Mouse (Mus musculus): ENCODE data around the gene Evl. TPM values are rescaled to one million over a fixed set of nuclear protein-coding genes. Genes with fewer than 3 reads are reported as not detected.

The Evl gene
- polyA plus RNA-seq, 1 experiment = 71.5 TPM

GRCm38 (mm10) chr12:108718485-108718884 is 164.0 kb downstream of the Evl start:
- Histone ChIP-seq H3K4me3 (no peak overlapping the region), H3K79me2 (ENCODE audit: control insufficient read depth, insufficient read depth) (no peaks in the 10 kb centered on the region), H3ac (ENCODE audit: control insufficient read depth, insufficient read length) (no peak overlapping the region), H3K4me2 (ENCODE audit: low read depth) (no peak overlapping the region), H3K27me3 (ENCODE audit: control insufficient read depth, insufficient read depth, insufficient read length) (peaks cover 6% of the 10 kb centered on the region), H3K36me3 (ENCODE audit: control insufficient read depth, insufficient read depth) (no peaks in the 10 kb centered on the region)
- no peak for TF ChIP-seq SRF (IDR thresholded peaks at IDR 0.05; ENCODE audit: control insufficient read depth, insufficient read length, low read depth)
- no peak for TF ChIP-seq CEBPB (IDR thresholded peaks at IDR 0.05; ENCODE audit: insufficient read depth, poor library complexity, severe bottlenecking)
- TF ChIP-seq MAX (IDR thresholded peaks at IDR 0.05; ENCODE audit: low read depth) = no peak
- TF ChIP-seq E2F4 (IDR thresholded peaks at IDR 0.05; ENCODE audit: insufficient read depth) = no peak
- no peak for TF ChIP-seq TCF3 (IDR thresholded peaks at IDR 0.05; ENCODE audit: insufficient read length, low read depth)
- no peak for TF ChIP-seq MYOD1 (IDR thresholded peaks at IDR 0.05; ENCODE audit: control insufficient read depth in 1 of 3, insufficient read length in 2 of 3, low read depth in 2 of 3)
- no peak for TF ChIP-seq USF1 (IDR thresholded peaks at IDR 0.05; ENCODE audit: low read depth)
- TF ChIP-seq MYOG (IDR thresholded peaks at IDR 0.05; ENCODE audit: control insufficient read depth in 1 of 3, insufficient read depth in 1 of 3, insufficient read length in 2 of 3, low read depth in 2 of 3) = no peak
- TF ChIP-seq REST (IDR thresholded peaks at IDR 0.05; ENCODE audit: insufficient read depth, insufficient read length) = no peak
- TF ChIP-seq POLR2A (IDR thresholded peaks at IDR 0.05; ENCODE audit: insufficient read length, low read depth) = no peak
- TF ChIP-seq TCF12 (IDR thresholded peaks at IDR 0.05; ENCODE audit: insufficient read depth, poor library complexity, severe bottlenecking) = no peak
- TF ChIP-seq POLR2AphosphoS2 (IDR thresholded peaks at IDR 0.05; ENCODE audit: insufficient read length, low read depth) = no peak

DNA sequence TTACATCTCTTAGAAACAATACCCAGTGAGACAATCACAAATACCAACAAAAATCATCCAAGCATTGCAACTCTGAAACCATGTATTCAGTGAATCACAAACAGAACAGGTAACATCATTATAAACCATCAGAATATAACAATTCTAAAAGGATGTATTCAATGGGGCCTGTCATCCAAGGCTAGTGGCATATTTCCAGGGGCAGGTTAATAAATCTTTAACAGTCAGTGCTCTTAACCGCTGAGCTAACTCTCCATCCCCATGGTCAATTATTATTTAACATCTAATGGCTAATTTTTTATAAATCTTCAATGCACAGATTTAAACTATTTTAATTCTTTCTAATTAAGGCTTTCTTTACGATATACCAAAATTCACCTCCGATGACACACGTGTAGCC is 167.9 kb downstream of the Evl start:
- no peak for TF ChIP-seq E2F4 (IDR thresholded peaks at IDR 0.05; ENCODE audit: insufficient read depth)
- no peak for TF ChIP-seq POLR2AphosphoS2 (IDR thresholded peaks at IDR 0.05; ENCODE audit: insufficient read length, low read depth)
- no peak for TF ChIP-seq CEBPB (IDR thresholded peaks at IDR 0.05; ENCODE audit: insufficient read depth, poor library complexity, severe bottlenecking)
- TF ChIP-seq MYOD1 (IDR thresholded peaks at IDR 0.05; ENCODE audit: control insufficient read depth in 1 of 3, insufficient read length in 2 of 3, low read depth in 2 of 3) = no peak
- no peak for TF ChIP-seq SRF (IDR thresholded peaks at IDR 0.05; ENCODE audit: control insufficient read depth, insufficient read length, low read depth)
- TF ChIP-seq POLR2A (IDR thresholded peaks at IDR 0.05; ENCODE audit: insufficient read length, low read depth) = no peak
- TF ChIP-seq TCF3 (IDR thresholded peaks at IDR 0.05; ENCODE audit: insufficient read length, low read depth) = no peak
- no peak for TF ChIP-seq MAX (IDR thresholded peaks at IDR 0.05; ENCODE audit: low read depth)
- TF ChIP-seq MYOG (IDR thresholded peaks at IDR 0.05; ENCODE audit: control insufficient read depth in 1 of 3, insufficient read depth in 1 of 3, insufficient read length in 2 of 3, low read depth in 2 of 3) = no peak
- no peak for TF ChIP-seq REST (IDR thresholded peaks at IDR 0.05; ENCODE audit: insufficient read depth, insufficient read length)
- TF ChIP-seq USF1 (IDR thresholded peaks at IDR 0.05; ENCODE audit: low read depth) = no peak
- TF ChIP-seq TCF12 (IDR thresholded peaks at IDR 0.05; ENCODE audit: insufficient read depth, poor library complexity, severe bottlenecking) = no peak
- H3K27me3 ChIP-seq (ENCODE audit: control insufficient read depth, insufficient read depth, insufficient read length) = peaks cover 6% of the 10 kb centered on the region
- H3K36me3 ChIP-seq (ENCODE audit: control insufficient read depth, insufficient read depth) = no peaks in the 10 kb centered on the region
- H3K4me2 ChIP-seq (ENCODE audit: low read depth) = no peak overlapping the region
- no peak overlapping the region for H3K4me3 ChIP-seq
- H3ac ChIP-seq (ENCODE audit: control insufficient read depth, insufficient read length) = no peak overlapping the region
- no peaks in the 10 kb centered on the region for H3K79me2 ChIP-seq (ENCODE audit: control insufficient read depth, insufficient read depth)

DNA sequence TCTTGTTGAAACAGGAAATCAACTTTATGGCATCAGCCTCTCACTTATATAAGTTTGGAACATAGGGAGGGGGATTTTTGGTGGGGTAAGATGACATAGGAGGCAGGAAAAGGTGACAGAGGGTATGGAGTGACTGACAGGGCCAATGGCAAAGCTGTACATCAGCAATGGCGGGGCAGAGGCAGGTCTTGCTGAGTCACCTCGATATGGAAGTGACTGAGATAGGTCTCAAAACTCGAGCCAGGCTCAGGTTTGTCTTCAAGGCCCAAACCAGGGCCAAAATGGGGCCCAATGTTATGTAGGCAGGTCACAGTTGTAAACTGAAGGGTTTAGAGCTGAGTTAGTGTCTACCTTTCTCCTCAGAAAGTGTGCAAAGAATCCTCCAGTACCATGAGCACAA is 169.3 kb downstream of the Evl start:
- Histone ChIP-seq H3K4me3 (no peak overlapping the region), H3K36me3 (ENCODE audit: control insufficient read depth, insufficient read depth) (no peaks in the 10 kb centered on the region), H3ac (ENCODE audit: control insufficient read depth, insufficient read length) (no peak overlapping the region), H3K4me2 (ENCODE audit: low read depth) (no peak overlapping the region), H3K27me3 (ENCODE audit: control insufficient read depth, insufficient read depth, insufficient read length) (peaks cover 6% of the 10 kb centered on the region), H3K79me2 (ENCODE audit: control insufficient read depth, insufficient read depth) (no peaks in the 10 kb centered on the region)
- TF ChIP-seq CEBPB (IDR thresholded peaks at IDR 0.05; ENCODE audit: insufficient read depth, poor library complexity, severe bottlenecking) = no peak
- TF ChIP-seq MYOD1 (IDR thresholded peaks at IDR 0.05; ENCODE audit: control insufficient read depth in 1 of 3, insufficient read length in 2 of 3, low read depth in 2 of 3) = no peak
- TF ChIP-seq MYOG (IDR thresholded peaks at IDR 0.05; ENCODE audit: control insufficient read depth in 1 of 3, insufficient read depth in 1 of 3, insufficient read length in 2 of 3, low read depth in 2 of 3) = no peak
- no peak for TF ChIP-seq POLR2AphosphoS2 (IDR thresholded peaks at IDR 0.05; ENCODE audit: insufficient read length, low read depth)
- TF ChIP-seq MAX (IDR thresholded peaks at IDR 0.05; ENCODE audit: low read depth) = no peak
- TF ChIP-seq SRF (IDR thresholded peaks at IDR 0.05; ENCODE audit: control insufficient read depth, insufficient read length, low read depth) = no peak
- no peak for TF ChIP-seq POLR2A (IDR thresholded peaks at IDR 0.05; ENCODE audit: insufficient read length, low read depth)
- TF ChIP-seq TCF12 (IDR thresholded peaks at IDR 0.05; ENCODE audit: insufficient read depth, poor library complexity, severe bottlenecking) = no peak

DNA sequence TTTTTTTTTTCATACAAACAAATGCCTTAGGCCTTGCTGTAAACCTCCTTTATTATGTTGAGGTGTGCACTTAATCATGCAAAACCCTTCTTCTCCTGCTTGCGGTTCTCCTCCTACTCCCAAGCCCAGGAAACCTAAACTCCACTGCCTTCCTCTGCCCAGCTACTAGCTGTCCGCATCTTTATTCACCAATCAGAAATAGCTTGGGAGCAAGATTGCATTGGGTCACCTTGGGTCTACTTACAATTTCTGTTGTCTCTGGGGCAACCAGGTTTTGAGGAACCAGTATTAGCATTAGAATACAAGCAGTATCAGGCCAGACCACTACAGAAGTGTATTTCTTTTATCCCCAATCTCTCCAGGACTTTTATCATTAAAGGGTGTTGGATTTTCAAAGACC is 179.9 kb downstream of the Evl start:
- TF ChIP-seq MYOD1 (IDR thresholded peaks at IDR 0.05; ENCODE audit: control insufficient read depth in 1 of 3, insufficient read length in 2 of 3, low read depth in 2 of 3) = no peak
- TF ChIP-seq E2F4 (IDR thresholded peaks at IDR 0.05; ENCODE audit: insufficient read depth) = no peak
- TF ChIP-seq TCF12 (IDR thresholded peaks at IDR 0.05; ENCODE audit: insufficient read depth, poor library complexity, severe bottlenecking) = no peak
- TF ChIP-seq MYOG (IDR thresholded peaks at IDR 0.05; ENCODE audit: control insufficient read depth in 1 of 3, insufficient read depth in 1 of 3, insufficient read length in 2 of 3, low read depth in 2 of 3) = no peak
- Histone ChIP-seq H3ac (ENCODE audit: control insufficient read depth, insufficient read length) (no peak overlapping the region), H3K4me3 (no peak overlapping the region), H3K27me3 (ENCODE audit: control insufficient read depth, insufficient read depth, insufficient read length) (no peaks in the 10 kb centered on the region), H3K36me3 (ENCODE audit: control insufficient read depth, insufficient read depth) (no peaks in the 10 kb centered on the region), H3K79me2 (ENCODE audit: control insufficient read depth, insufficient read depth) (no peaks in the 10 kb centered on the region), H3K4me2 (ENCODE audit: low read depth) (no peak overlapping the region)

DNA sequence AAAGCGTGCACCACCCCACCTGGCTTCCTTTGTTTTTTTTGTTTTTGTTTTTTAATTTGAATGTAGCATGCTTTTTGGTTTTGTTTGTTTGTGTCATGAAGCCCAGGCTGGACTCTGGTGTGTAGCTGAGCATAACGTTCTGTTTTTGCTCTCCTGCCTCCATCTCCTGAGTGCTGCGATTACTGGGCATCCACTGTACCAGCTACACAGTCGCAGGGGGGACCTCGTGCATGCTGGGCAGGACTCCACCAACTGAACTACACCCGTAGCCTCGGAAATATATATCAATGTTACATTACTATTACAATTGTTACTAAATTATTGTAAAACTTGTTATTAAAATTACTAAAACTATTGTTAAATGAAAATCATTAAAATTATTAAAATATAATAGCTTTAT is 183.3 kb downstream of the Evl start:
- Histone ChIP-seq H3ac (ENCODE audit: control insufficient read depth, insufficient read length) (no peak overlapping the region), H3K27me3 (ENCODE audit: control insufficient read depth, insufficient read depth, insufficient read length) (no peaks in the 10 kb centered on the region), H3K4me3 (no peak overlapping the region), H3K36me3 (ENCODE audit: control insufficient read depth, insufficient read depth) (no peaks in the 10 kb centered on the region), H3K79me2 (ENCODE audit: control insufficient read depth, insufficient read depth) (no peaks in the 10 kb centered on the region), H3K4me2 (ENCODE audit: low read depth) (no peak overlapping the region)
- TF ChIP-seq MYOD1 (IDR thresholded peaks at IDR 0.05; ENCODE audit: control insufficient read depth in 1 of 3, insufficient read length in 2 of 3, low read depth in 2 of 3) (no peak), MAX (IDR thresholded peaks at IDR 0.05; ENCODE audit: low read depth) (no peak), POLR2A (IDR thresholded peaks at IDR 0.05; ENCODE audit: insufficient read length, low read depth) (no peak), TCF12 (IDR thresholded peaks at IDR 0.05; ENCODE audit: insufficient read depth, poor library complexity, severe bottlenecking) (no peak), CEBPB (IDR thresholded peaks at IDR 0.05; ENCODE audit: insufficient read depth, poor library complexity, severe bottlenecking) (no peak), REST (IDR thresholded peaks at IDR 0.05; ENCODE audit: insufficient read depth, insufficient read length) (no peak), USF1 (IDR thresholded peaks at IDR 0.05; ENCODE audit: low read depth) (no peak), TCF3 (IDR thresholded peaks at IDR 0.05; ENCODE audit: insufficient read length, low read depth) (no peak), MYOG (IDR thresholded peaks at IDR 0.05; ENCODE audit: control insufficient read depth in 1 of 3, insufficient read depth in 1 of 3, insufficient read length in 2 of 3, low read depth in 2 of 3) (no peak), POLR2AphosphoS2 (IDR thresholded peaks at IDR 0.05; ENCODE audit: insufficient read length, low read depth) (no peak), SRF (IDR thresholded peaks at IDR 0.05; ENCODE audit: control insufficient read depth, insufficient read length, low read depth) (no peak), E2F4 (IDR thresholded peaks at IDR 0.05; ENCODE audit: insufficient read depth) (no peak)
